Mouse (Mus musculus): ENCODE data around the gene Chid1. TPM values are rescaled to one million over a fixed set of nuclear protein-coding genes. Genes with fewer than 3 reads are reported as not detected.

Gene Chid1
- polyA plus RNA-seq, 1 experiment from 2014 or later, result 32.9 TPM

DNA sequence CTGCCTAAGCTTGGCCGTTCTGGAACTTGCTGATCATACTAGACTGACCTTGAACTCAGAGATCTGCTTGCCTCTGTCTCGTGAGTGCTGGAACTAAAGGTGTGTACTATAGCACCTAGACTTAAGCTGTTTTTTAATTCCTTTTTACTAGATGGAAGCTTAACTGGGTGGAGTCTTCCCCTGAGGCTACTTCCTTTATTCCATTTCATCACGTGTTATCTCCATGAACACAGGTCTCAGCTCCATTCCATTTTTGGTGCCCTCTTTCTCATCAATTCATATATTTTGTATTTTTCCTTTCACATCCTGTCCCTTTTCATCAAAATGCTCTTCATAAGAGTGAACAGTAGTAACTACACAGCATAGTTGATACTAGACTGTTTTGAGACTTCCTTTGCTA lies 38.1 kb upstream of the Chid1 start:
- WGBS, result 89% methylated on average over 3 of the region's 3 CpGs
- no peak for DNase-seq (ENCODE audit: low spot score)

DNA sequence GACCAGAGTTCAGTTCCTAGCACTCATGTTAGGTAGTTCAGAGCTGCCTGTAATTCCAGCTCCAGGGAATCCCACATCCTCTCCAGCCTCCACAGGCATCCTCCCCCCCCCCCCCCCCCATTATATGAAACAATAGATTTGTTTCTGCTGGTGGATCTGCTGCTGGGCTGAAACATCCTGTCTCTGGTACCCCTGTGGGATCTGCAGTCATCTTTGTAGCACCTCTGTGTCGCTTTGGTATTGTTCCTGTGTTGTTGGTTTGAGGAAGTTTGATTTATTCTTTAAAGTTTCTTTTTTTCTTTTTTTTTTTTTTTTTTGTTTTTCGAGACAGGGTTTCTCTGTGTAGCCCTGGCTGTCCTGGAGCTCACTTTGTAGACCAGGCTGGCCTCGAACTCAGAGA lies 35.8 kb upstream of the Chid1 start:
- no peaks in the 10 kb centered on the region for H3K27me3 ChIP-seq (ENCODE audit: control insufficient read depth, insufficient read depth, low read length)
- WGBS, result 96% methylated on average over 2 of the region's 3 CpGs
- H3K36me3 ChIP-seq (ENCODE audit: control insufficient read depth, insufficient read depth, low read length), result no peaks in the 10 kb centered on the region; the same call in 1 of the 2 replicates
- H3K9me3 ChIP-seq (ENCODE audit: control insufficient read depth, low read length), result no peaks in the 10 kb centered on the region
- H3K9ac ChIP-seq (ENCODE audit: low read length), result no peak overlapping the region
- ATAC-seq (ENCODE audit: insufficient read depth, low FRiP score, low TSS enrichment) (no peak), DNase-seq (ENCODE audit: low spot score) (no peak)
- H3K4me1 ChIP-seq (ENCODE audit: control insufficient read depth, insufficient read depth, low read length), result no peaks in the 10 kb centered on the region
- H3K27ac ChIP-seq (ENCODE audit: low read depth, low read length), result no peak overlapping the region
- no peak overlapping the region for H3K4me2 ChIP-seq (ENCODE audit: low read depth)
- no peak overlapping the region for H3K4me3 ChIP-seq (ENCODE audit: low read depth, low read length)

More for the DNA sequence above, 38.1 kb upstream of the Chid1 start:
- Histone ChIP-seq H3K4me1 (ENCODE audit: control insufficient read depth, insufficient read depth, low read length) (no peaks in the 10 kb centered on the region), H3K9me3 (ENCODE audit: control insufficient read depth, low read length) (no peaks in the 10 kb centered on the region), H3K4me3 (ENCODE audit: low read depth, low read length) (no peak overlapping the region), H3K27me3 (ENCODE audit: control insufficient read depth, insufficient read depth, low read length) (no peaks in the 10 kb centered on the region), H3K27ac (ENCODE audit: low read depth, low read length) (no peak overlapping the region), H3K9ac (ENCODE audit: low read length) (no peak overlapping the region), H3K36me3 (ENCODE audit: control insufficient read depth, insufficient read depth, low read length) (no peaks in the 10 kb centered on the region; the same call in 1 of the 2 replicates), H3K4me2 (ENCODE audit: low read depth) (no peak overlapping the region)
- ATAC-seq (ENCODE audit: insufficient read depth, low FRiP score, low TSS enrichment), result no peak

DNA sequence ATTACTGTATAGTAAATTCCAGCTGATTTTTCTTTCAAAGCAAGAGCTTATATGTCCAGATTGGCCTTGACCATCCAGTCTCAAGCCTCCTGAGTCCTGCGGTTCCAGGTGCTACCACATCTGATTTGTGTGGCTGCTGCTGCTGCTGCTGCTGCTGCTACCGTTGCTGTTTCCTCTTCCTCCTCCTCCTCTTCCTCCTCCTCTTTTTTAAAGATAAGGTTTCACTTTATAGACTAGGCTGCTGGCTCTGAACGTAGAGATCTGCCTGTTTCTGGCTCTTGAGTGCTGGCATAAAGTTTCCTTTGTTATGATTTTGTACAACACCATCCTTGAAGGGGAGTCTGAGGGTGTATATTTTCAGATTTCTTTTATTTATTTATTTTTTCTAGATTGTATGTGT lies 34.4 kb upstream of the Chid1 start:
- Histone ChIP-seq H3K4me2 (ENCODE audit: low read depth) (no peak overlapping the region), H3K4me3 (ENCODE audit: low read depth, low read length) (no peak overlapping the region), H3K9me3 (ENCODE audit: control insufficient read depth, low read length) (no peaks in the 10 kb centered on the region), H3K27me3 (ENCODE audit: control insufficient read depth, insufficient read depth, low read length) (no peaks in the 10 kb centered on the region), H3K36me3 (ENCODE audit: control insufficient read depth, insufficient read depth, low read length) (no peaks in the 10 kb centered on the region; the same call in 1 of the 2 replicates), H3K4me1 (ENCODE audit: control insufficient read depth, insufficient read depth, low read length) (no peaks in the 10 kb centered on the region), H3K27ac (ENCODE audit: low read depth, low read length) (no peak overlapping the region), H3K9ac (ENCODE audit: low read length) (no peak overlapping the region)
- no peak for ATAC-seq (ENCODE audit: insufficient read depth, low FRiP score, low TSS enrichment)
- no peak for DNase-seq (ENCODE audit: low spot score)
- WGBS, result 89% methylated on average over 3 of the region's 3 CpGs

DNA sequence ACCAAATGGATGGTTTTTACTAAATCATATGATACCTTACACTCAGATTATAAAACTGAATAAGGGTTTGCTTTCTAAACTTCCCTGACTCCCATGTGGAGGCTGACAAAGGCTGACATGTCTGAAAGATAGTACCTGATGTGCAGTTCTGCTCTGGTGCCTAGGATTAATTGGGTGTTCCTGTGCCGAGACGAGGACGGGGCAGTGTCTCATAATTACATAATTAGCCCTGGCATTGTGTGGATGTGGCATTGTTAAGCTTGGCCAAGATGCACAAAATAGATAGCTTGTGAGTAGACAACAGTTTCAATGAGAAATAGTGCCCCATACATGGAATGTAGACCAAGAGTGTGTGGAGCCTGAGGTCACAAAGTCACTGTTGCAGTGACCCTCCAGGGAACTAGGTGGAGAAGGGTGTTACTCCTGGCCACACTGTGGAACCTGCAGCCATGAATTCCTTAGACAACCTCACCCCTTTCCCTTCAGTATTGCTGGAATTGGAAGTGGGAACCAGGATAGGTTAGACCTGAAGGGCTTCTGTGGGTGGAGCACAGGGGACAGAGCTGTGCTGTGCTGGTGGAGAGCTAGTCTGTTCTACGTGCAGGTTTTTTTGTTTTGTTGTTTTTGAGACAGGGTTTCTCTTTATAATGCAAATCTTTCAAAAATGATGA lies 31.1 kb upstream of the Chid1 start:
- no peaks in the 10 kb centered on the region for H3K9me3 ChIP-seq (ENCODE audit: control insufficient read depth, low read length)
- DNase-seq (ENCODE audit: low spot score) (no peak), ATAC-seq (ENCODE audit: insufficient read depth, low FRiP score, low TSS enrichment) (no peak)
- 80% methylated on average over 4 of the region's 4 CpGs for WGBS
- H3K4me1 ChIP-seq (ENCODE audit: control insufficient read depth, insufficient read depth, low read length), result no peaks in the 10 kb centered on the region
- H3K9ac ChIP-seq (ENCODE audit: low read length), result no peak overlapping the region
- no peak overlapping the region for H3K27ac ChIP-seq (ENCODE audit: low read depth, low read length)
- no peaks in the 10 kb centered on the region for H3K27me3 ChIP-seq (ENCODE audit: control insufficient read depth, insufficient read depth, low read length)
- no peaks in the 10 kb centered on the region for H3K36me3 ChIP-seq (ENCODE audit: control insufficient read depth, insufficient read depth, low read length)
- no peak overlapping the region for H3K4me2 ChIP-seq (ENCODE audit: low read depth)
- H3K4me3 ChIP-seq (ENCODE audit: low read depth, low read length), result no peak overlapping the region

DNA sequence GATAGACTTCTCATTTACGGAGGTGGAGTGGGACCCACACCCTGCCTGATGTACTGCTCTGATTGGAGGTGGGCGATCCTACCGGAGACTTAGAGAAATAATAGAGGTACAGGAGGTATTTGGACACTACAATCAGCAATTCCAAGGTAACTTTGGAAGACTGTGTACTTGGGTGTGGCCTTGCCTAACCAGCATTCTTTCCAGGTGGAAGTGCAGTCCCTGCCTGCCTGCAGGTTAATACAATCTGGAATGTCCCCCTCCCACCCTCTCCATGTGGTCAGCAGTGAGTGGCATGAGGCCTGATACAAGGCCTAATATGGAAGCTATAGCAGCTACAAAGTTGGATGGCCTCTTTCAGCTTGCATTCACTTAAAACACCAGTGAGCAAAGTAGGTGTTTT lies 30.3 kb upstream of the Chid1 start:
- ATAC-seq (ENCODE audit: insufficient read depth, low FRiP score, low TSS enrichment) (no peak), DNase-seq (ENCODE audit: low spot score) (no peak)
- H3K4me2 ChIP-seq (ENCODE audit: low read depth), result no peak overlapping the region
- H3K27me3 ChIP-seq (ENCODE audit: control insufficient read depth, insufficient read depth, low read length), result no peaks in the 10 kb centered on the region
- no peak overlapping the region for H3K4me3 ChIP-seq (ENCODE audit: low read depth, low read length)
- no peak overlapping the region for H3K9ac ChIP-seq (ENCODE audit: low read length)
- H3K4me1 ChIP-seq (ENCODE audit: control insufficient read depth, insufficient read depth, low read length), result no peaks in the 10 kb centered on the region
- H3K36me3 ChIP-seq (ENCODE audit: control insufficient read depth, insufficient read depth, low read length), result no peaks in the 10 kb centered on the region; the same call in 1 of the 2 replicates
- no peak overlapping the region for H3K27ac ChIP-seq (ENCODE audit: low read depth, low read length)
- WGBS, result 100% methylated on average over 3 of the region's 3 CpGs
- no peaks in the 10 kb centered on the region for H3K9me3 ChIP-seq (ENCODE audit: control insufficient read depth, low read length)

DNA sequence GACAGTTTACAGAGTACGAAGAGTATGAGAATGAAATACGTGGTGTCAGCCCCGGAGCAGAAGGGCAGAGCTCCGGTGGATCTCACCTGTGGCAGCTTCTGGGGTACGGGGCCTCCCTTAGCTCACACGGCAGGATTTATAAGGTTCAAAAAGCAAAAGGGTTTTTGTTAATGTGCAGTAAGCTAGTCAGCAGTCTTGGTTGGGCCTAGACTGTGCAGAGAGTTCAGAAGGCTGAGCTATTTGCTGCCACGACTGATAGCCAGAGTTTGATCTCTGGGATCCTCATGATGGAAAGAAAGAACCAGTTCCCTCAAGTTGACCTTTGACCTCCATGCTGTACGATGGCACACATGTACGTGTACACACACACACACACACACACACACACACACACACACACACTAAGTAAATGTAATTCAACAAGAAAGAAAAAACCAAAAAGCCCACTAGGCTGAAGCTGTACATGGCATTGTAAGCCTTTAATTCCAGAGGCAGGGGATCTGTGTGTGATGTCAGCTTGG lies 29.7 kb upstream of the Chid1 start:
- Histone ChIP-seq H3K4me3 (ENCODE audit: low read depth, low read length) (no peak overlapping the region), H3K4me2 (ENCODE audit: low read depth) (no peak overlapping the region), H3K9ac (ENCODE audit: low read length) (no peak overlapping the region), H3K27me3 (ENCODE audit: control insufficient read depth, insufficient read depth, low read length) (no peaks in the 10 kb centered on the region), H3K36me3 (ENCODE audit: control insufficient read depth, insufficient read depth, low read length) (no peaks in the 10 kb centered on the region; the same call in 1 of the 2 replicates), H3K4me1 (ENCODE audit: control insufficient read depth, insufficient read depth, low read length) (no peaks in the 10 kb centered on the region), H3K9me3 (ENCODE audit: control insufficient read depth, low read length) (no peaks in the 10 kb centered on the region), H3K27ac (ENCODE audit: low read depth, low read length) (no peak overlapping the region)
- DNase-seq (ENCODE audit: low spot score) (no peak), ATAC-seq (ENCODE audit: insufficient read depth, low FRiP score, low TSS enrichment) (no peak)
- WGBS, result 85% methylated on average over 9 of the region's 9 CpGs

DNA sequence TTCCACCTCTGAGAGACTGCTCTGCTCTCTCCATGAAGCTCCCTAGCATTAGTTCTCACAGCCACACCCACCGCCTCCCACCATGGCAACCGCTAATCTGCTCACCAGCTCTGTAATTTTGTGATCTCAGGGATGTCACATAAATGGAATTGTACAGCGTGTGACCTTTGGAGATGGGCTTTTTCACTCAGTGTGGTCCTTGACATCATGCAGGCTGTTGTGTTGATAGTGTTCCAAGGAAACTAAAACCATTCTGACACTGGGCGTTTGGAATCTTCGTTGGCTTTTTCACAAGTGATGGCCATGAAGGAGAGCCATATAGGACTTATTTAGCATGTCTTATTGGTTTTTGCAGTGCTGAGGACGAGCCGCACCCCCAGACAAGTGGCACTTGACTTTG lies 26.9 kb upstream of the Chid1 start:
- Histone ChIP-seq H3K4me2 (ENCODE audit: low read depth) (no peak overlapping the region), H3K9ac (ENCODE audit: low read length) (no peak overlapping the region), H3K4me1 (ENCODE audit: control insufficient read depth, insufficient read depth, low read length) (peaks cover 3% of the 10 kb centered on the region; the same call in 1 of the 2 replicates), H3K36me3 (ENCODE audit: control insufficient read depth, insufficient read depth, low read length) (no peaks in the 10 kb centered on the region; the same call in 1 of the 2 replicates), H3K27ac (ENCODE audit: low read depth, low read length) (no peak overlapping the region), H3K27me3 (ENCODE audit: control insufficient read depth, insufficient read depth, low read length) (no peaks in the 10 kb centered on the region), H3K4me3 (ENCODE audit: low read depth, low read length) (no peak overlapping the region), H3K9me3 (ENCODE audit: control insufficient read depth, low read length) (no peaks in the 10 kb centered on the region)
- DNase-seq (ENCODE audit: low spot score) (no peak), ATAC-seq (ENCODE audit: insufficient read depth, low FRiP score, low TSS enrichment) (no peak)
- 85% methylated on average over 7 of the region's 7 CpGs for WGBS

DNA sequence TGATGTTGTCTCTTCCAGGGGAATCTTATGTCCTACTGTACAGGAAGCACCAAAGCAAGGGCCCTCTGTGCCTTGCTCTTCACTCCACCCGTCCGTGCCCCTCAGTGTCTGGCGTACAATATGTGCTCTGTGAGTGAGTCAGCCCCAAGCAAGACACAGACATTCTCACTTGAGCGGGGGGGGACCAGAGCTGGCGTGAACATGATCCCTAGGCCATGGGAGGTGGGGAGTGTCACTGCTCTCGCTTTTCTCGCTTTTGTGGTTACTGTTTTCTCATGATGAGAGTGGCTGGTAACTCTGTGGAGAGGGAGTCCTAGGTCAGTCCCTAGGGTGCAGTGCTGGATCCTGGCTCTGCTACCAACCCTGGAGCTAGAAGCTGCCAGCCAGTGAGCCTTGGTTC lies 24.9 kb upstream of the Chid1 start:
- no peak for ATAC-seq (ENCODE audit: insufficient read depth, low FRiP score, low TSS enrichment)
- Histone ChIP-seq H3K4me1 (ENCODE audit: control insufficient read depth, insufficient read depth, low read length) (peaks cover 6% of the 10 kb centered on the region; the same call in 1 of the 2 replicates), H3K27me3 (ENCODE audit: control insufficient read depth, insufficient read depth, low read length) (no peaks in the 10 kb centered on the region), H3K4me3 (ENCODE audit: low read depth, low read length) (no peak overlapping the region), H3K27ac (ENCODE audit: low read depth, low read length) (no peak overlapping the region), H3K36me3 (ENCODE audit: control insufficient read depth, insufficient read depth, low read length) (no peaks in the 10 kb centered on the region; the same call in 1 of the 2 replicates), H3K4me2 (ENCODE audit: low read depth) (no peak overlapping the region), H3K9ac (ENCODE audit: low read length) (no peak overlapping the region), H3K9me3 (ENCODE audit: control insufficient read depth, low read length) (no peaks in the 10 kb centered on the region)
- 72% methylated on average over 7 of the region's 7 CpGs for WGBS
- DNase-seq (ENCODE audit: low spot score), result no peak

DNA sequence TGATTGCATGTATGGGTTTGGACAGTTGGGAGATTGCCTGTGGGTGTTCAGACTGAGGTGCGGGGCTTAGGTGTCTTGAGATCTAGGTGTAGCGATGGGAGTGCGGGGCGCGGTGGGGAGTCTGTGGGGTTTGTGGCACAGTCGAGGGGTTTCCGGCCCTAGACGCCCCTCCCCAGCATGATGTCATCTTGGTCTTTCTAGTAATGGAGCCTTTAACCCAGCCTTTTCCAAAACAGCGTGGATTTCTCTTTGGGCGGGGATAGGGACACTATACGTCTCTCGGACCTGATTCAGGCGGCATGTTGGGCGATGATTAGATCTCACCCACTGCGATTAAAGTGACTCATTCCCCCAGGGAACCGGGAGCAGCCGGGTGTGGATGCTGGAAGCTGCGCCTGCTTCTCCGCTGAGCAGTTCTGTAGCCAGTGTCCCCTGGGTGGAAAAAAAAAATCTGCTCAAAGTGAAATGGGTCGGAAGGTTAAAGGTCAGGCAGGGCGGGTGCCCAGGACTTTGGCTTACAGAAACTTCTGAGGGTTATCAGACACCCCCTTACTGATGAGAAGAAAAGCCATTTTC lies 23.3 kb upstream of the Chid1 start:
- no peak overlapping the region for H3K27ac ChIP-seq (ENCODE audit: low read depth, low read length)
- ATAC-seq (ENCODE audit: insufficient read depth, low FRiP score, low TSS enrichment), result no peak; the same call in 1 of the 2 replicates
- DNase-seq (ENCODE audit: low spot score), result peak; percentile 55

More for the DNA sequence above, 23.3 kb upstream of the Chid1 start:
- Histone ChIP-seq H3K4me2 (ENCODE audit: low read depth) (peak overlapping the region; percentile 87), H3K9ac (ENCODE audit: low read length) (peak overlapping the region; percentile 91), H3K4me3 (ENCODE audit: low read depth, low read length) (peak overlapping the region; percentile 99), H3K36me3 (ENCODE audit: control insufficient read depth, insufficient read depth, low read length) (no peaks in the 10 kb centered on the region; the same call in 1 of the 2 replicates), H3K4me1 (ENCODE audit: control insufficient read depth, insufficient read depth, low read length) (peaks cover 6% of the 10 kb centered on the region; the same call in 1 of the 2 replicates), H3K27me3 (ENCODE audit: control insufficient read depth, insufficient read depth, low read length) (no peaks in the 10 kb centered on the region), H3K9me3 (ENCODE audit: control insufficient read depth, low read length) (no peaks in the 10 kb centered on the region)
- WGBS, result 2% methylated on average over 21 of the region's 21 CpGs
